Mouse (Mus musculus) limb, embryonic 14.5 days (tissue): Measurements from ENCODE around the gene Memo1. TPM values are rescaled to one million over a fixed set of nuclear protein-coding genes. Genes with fewer than 3 reads are reported as not detected.
"Not testable (repeated sequence)": the region's sequence is repeated elsewhere in the genome, so short reads cannot be mapped to it uniquely, and the experiment has no call there.

ENCODE experiments used
- ATAC-seq: fragments of 200-750 bp; cut with Nextera tagmentation; 2 replicates; pipeline ENCODE4 v1.8.0; 2017; ENCODE audit warnings: low read depth, moderate number of reproducible peaks, moderate TSS enrichment; ENCODE audit not compliant: low FRiP score
- DNase-seq: peaks from one replicate; pipeline ENCODE4 v3.0.0-alpha.2; 2015; ENCODE audit warnings: low spot score
- H3K27ac ChIP-seq: fragments of 300-500 bp; sonication (generic); replicated peaks from 2 replicates; pipeline ENCODE4 v1.5.1; 2014; ENCODE audit warnings: low read depth, mild to moderate bottlenecking, low read length, moderate library complexity, mixed read lengths
- H3K27me3 ChIP-seq: fragments of 300-500 bp; sonication (generic); 2 replicates; pipeline ENCODE4 v1.6.1; 2014; ENCODE audit warnings: low read length, mixed read lengths; ENCODE audit not compliant: control insufficient read depth, insufficient read depth
- H3K36me3 ChIP-seq: fragments of 300-500 bp; sonication (generic); 2 replicates; pipeline ENCODE4 v1.6.1; 2014; ENCODE audit warnings: mild to moderate bottlenecking, low read length, moderate library complexity, mixed read lengths; ENCODE audit not compliant: control insufficient read depth, insufficient read depth
- H3K4me1 ChIP-seq: fragments of 300-500 bp; sonication (generic); 2 replicates; pipeline ENCODE4 v1.6.1; 2014; ENCODE audit warnings: antibody characterized with exemption, low read length, mixed read lengths; ENCODE audit not compliant: control insufficient read depth, insufficient read depth
- H3K4me2 ChIP-seq: fragments of 300-500 bp; sonication (generic); replicated peaks from 2 replicates; pipeline ENCODE4 v1.6.1; 2014; ENCODE audit warnings: low read depth, mild to moderate bottlenecking, low read length, moderate library complexity; ENCODE audit not compliant: severe bottlenecking
- H3K4me3 ChIP-seq: fragments of 300-500 bp; sonication (generic); replicated peaks from 2 replicates; pipeline ENCODE4 v1.5.1; 2014; ENCODE audit warnings: low read length
- H3K9ac ChIP-seq: fragments of 300-500 bp; sonication (generic); 2 replicates; pipeline ENCODE4 v1.6.1; 2014; ENCODE audit warnings: mild to moderate bottlenecking, low read depth, low read length, moderate library complexity; ENCODE audit not compliant: severe bottlenecking
- H3K9me3 ChIP-seq: fragments of 300-500 bp; sonication (generic); 2 replicates; pipeline ENCODE4 v1.6.1; 2016; ENCODE audit warnings: low read length; ENCODE audit not compliant: control insufficient read depth
- POLR2A ChIP-seq: fragments of 200-500 bp; IDR thresholded peaks from 2 replicates; pipeline ENCODE4 v1.8.0; 2012; ENCODE audit warnings: inconsistent platforms, mild to moderate bottlenecking, moderate library complexity, borderline replicate concordance; ENCODE audit not compliant: insufficient read depth, insufficient read length; ENCODE audit errors: extremely low read depth
- WGBS: fragments of 180-500 bp; shearing (Covaris S2); extraction: QIAGEN DNeasy Blood & Tissue Kit; methylation state at CpG from one replicate; pipeline ENCODE4 v1.1.7; 2014; 5-methylcytosine and 5-hydroxymethylcytosine counted together
- polyA plus RNA-seq, 2 experiments: library from polyadenylated mRNA; depleted of rRNA in 1 of 2; stranded (reverse) in 1 of 2; unstranded in 1 of 2; fragments of >200 nt; fragmentation: Nextera tagmentation in 1 of 2; extraction: Ambion mirVana in 1 of 2; gene quantifications; 2 replicates each; pipeline versions ENCODE4 v1.2.1 to v1.2.3; 2012 to 2014

The Memo1 gene
- polyA plus RNA-seq, 2 experiments, result 75.0 to 98.9 TPM

GRCm38 (mm10) chr17:74242788-74243187, 52.5 kb downstream of the Memo1 start:
- Histone ChIP-seq H3K4me3 (no peak overlapping the region), H3K9ac (no peak overlapping the region), H3K27me3 (no peaks in the 10 kb centered on the region), H3K4me1 (no peaks in the 10 kb centered on the region), H3K27ac (no peak overlapping the region), H3K9me3 (no peaks in the 10 kb centered on the region), H3K36me3 (peaks cover 5% of the 10 kb centered on the region; the same call in 1 of the 2 replicates), H3K4me2 (no peak overlapping the region)
- DNase-seq (no peak), ATAC-seq (no peak)
- 73% methylated on average over 3 of the region's 3 CpGs for WGBS
- TF ChIP-seq POLR2A, result no peak

- H3K4me2 ChIP-seq, result no peak overlapping the region
- WGBS, result 95% methylated on average over 1 of the region's 1 CpGs
- H3K36me3 ChIP-seq, result peaks cover 3% of the 10 kb centered on the region; the same call in 1 of the 2 replicates
- no peak overlapping the region for H3K9ac ChIP-seq
- TF ChIP-seq POLR2A, result no peak
- no peaks in the 10 kb centered on the region for H3K27me3 ChIP-seq
- DNase-seq (no peak), ATAC-seq (no peak)
- H3K4me3 ChIP-seq, result no peak overlapping the region
- no peaks in the 10 kb centered on the region for H3K9me3 ChIP-seq
- no peak overlapping the region for H3K27ac ChIP-seq
- no peaks in the 10 kb centered on the region for H3K4me1 ChIP-seq
These were observed 55.0 kb downstream of the Memo1 start for GRCm38 (mm10) chr17:74240322-74240721.

GRCm38 (mm10) chr17:74228131-74228759, 67.1 kb downstream of the Memo1 start:
- DNase-seq (no peak), ATAC-seq (no peak)
- H3K4me3 ChIP-seq, result no peak overlapping the region
- H3K4me1 ChIP-seq, result no peaks in the 10 kb centered on the region
- peaks cover 5% of the 10 kb centered on the region for H3K36me3 ChIP-seq
- H3K27me3 ChIP-seq, result no peaks in the 10 kb centered on the region
- TF ChIP-seq POLR2A, result no peak
- H3K9me3 ChIP-seq, result no peaks in the 10 kb centered on the region
- no peak overlapping the region for H3K27ac ChIP-seq
- no peak overlapping the region for H3K4me2 ChIP-seq
- H3K9ac ChIP-seq, result no peak overlapping the region
- 86% methylated on average over 3 of the region's 3 CpGs for WGBS

- WGBS, result 28% methylated on average over 2 of the region's 2 CpGs
- no peak for TF ChIP-seq POLR2A
- DNase-seq (no peak), ATAC-seq (no peak)
- peaks cover 8% of the 10 kb centered on the region; the same call in 1 of the 2 replicates for H3K36me3 ChIP-seq
- H3K27me3 ChIP-seq, result no peaks in the 10 kb centered on the region
- H3K9me3 ChIP-seq, result no peaks in the 10 kb centered on the region
- H3K9ac ChIP-seq, result no peak overlapping the region
- H3K4me2 ChIP-seq, result no peak overlapping the region
- no peak overlapping the region for H3K27ac ChIP-seq
- no peaks in the 10 kb centered on the region for H3K4me1 ChIP-seq
- H3K4me3 ChIP-seq, result no peak overlapping the region
These were observed 78.0 kb downstream of the Memo1 start for GRCm38 (mm10) chr17:74217304-74217703.

- not testable (repeated sequence) for H3K4me2 ChIP-seq, H3K9ac ChIP-seq, H3K4me1 ChIP-seq, ATAC-seq, H3K4me3 ChIP-seq, H3K27me3 ChIP-seq, DNase-seq, H3K9me3 ChIP-seq, H3K27ac ChIP-seq
- peaks cover 14% of the 10 kb centered on the region; the same call in 1 of the 2 replicates for H3K36me3 ChIP-seq
- WGBS, result 80% methylated on average over 16 of the region's 16 CpGs
These were observed 82.3 kb downstream of the Memo1 start for GRCm38 (mm10) chr17:74212831-74213524.
